Mouse (Mus musculus) erythroid progenitor cell, adult 5-6 weeks (primary cell): ENCODE data around the gene Ccdc103. TPM values are rescaled to one million over a fixed set of nuclear protein-coding genes. Genes with fewer than 3 reads are reported as not detected.

Source experiments
- ATAC-seq: replicated peaks from 2 replicates; pipeline ENCODE4 v1.8.0; 2016; ENCODE audit warnings: moderate number of reproducible peaks, mild to moderate bottlenecking, moderate TSS enrichment, inconsistent platforms; ENCODE audit not compliant: poor library complexity, low FRiP score, severe bottlenecking
- total RNA-seq, 2 experiments: library from RNA; stranded (forward) in 1 of 2; stranded (reverse) in 1 of 2; fragments of 150-400 nt in 1 of 2; fragments of 186-747, 209-891 nt in 1 of 2; gene quantifications; 2 replicates each; pipeline versions ENCODE4 v1.2.3 to v1.2.4; 2015 to 2017; ENCODE audit warnings: low replicate concordance in 2 of 2

The Ccdc103 gene
- total RNA-seq (2015; ENCODE audit: low replicate concordance) (not detected in 2 replicates), total RNA-seq (2017; ENCODE audit: low replicate concordance) (1.3 TPM in 1 of 2 replicates, not detected in the other)

GRCm38 (mm10) chr11:102880585-102881313 lies at the start of gene Ccdc103, which contains the start of gene Eftud2:
Ccdc103 (plus strand) TSS chr11:102881204.
Eftud2 (minus strand) TSS chr11:102880985.
- ATAC-seq: peak; percentile 87

- no peak for ATAC-seq
These were observed 48.2 kb upstream of the Ccdc103 start for GRCm38 (mm10) chr11:102832700-102833297.

- no peak for ATAC-seq
These were observed 46.8 kb upstream of the Ccdc103 start for GRCm38 (mm10) chr11:102834219-102834618.

- no peak for ATAC-seq
These were observed 45.5 kb upstream of the Ccdc103 start, which contains the start of gene Higd1b for GRCm38 (mm10) chr11:102835549-102835948. Higd1b (plus strand) TSS chr11:102835849.

- ATAC-seq: no peak
These were observed 44.9 kb upstream of the Ccdc103 start for GRCm38 (mm10) chr11:102836146-102836545.

- ATAC-seq: no peak
These were observed 43.6 kb upstream of the Ccdc103 start for GRCm38 (mm10) chr11:102837385-102837784.

- ATAC-seq: no peak
These were observed 42.9 kb upstream of the Ccdc103 start for GRCm38 (mm10) chr11:102838126-102838525.

- no peak for ATAC-seq
These were observed 42.3 kb upstream of the Ccdc103 start for GRCm38 (mm10) chr11:102838616-102839150.

- no peak for ATAC-seq
These were observed 35.1 kb upstream of the Ccdc103 start for GRCm38 (mm10) chr11:102845926-102846325.

- no peak for ATAC-seq
These were observed 29.1 kb upstream of the Ccdc103 start for GRCm38 (mm10) chr11:102851883-102852282.

GRCm38 (mm10) chr11:102853760-102854159 lies 27.2 kb upstream of the Ccdc103 start:
- ATAC-seq: peak; percentile 66; the same call in 1 of the 2 replicates

GRCm38 (mm10) chr11:102855941-102856340 lies 25.1 kb upstream of the Ccdc103 start:
- no peak for ATAC-seq

- no peak for ATAC-seq
These were observed 22.1 kb upstream of the Ccdc103 start for GRCm38 (mm10) chr11:102858951-102859350.

GRCm38 (mm10) chr11:102859933-102860332 lies 21.1 kb upstream of the Ccdc103 start:
- ATAC-seq: no peak

- peak; percentile 55; the same call in 1 of the 2 replicates for ATAC-seq
These were observed 16.7 kb upstream of the Ccdc103 start for GRCm38 (mm10) chr11:102864272-102864671.

GRCm38 (mm10) chr11:102874801-102875334 lies 6.1 kb upstream of the Ccdc103 start:
- no peak for ATAC-seq

- ATAC-seq: no peak
These were observed 1.4 kb upstream of the Ccdc103 start for GRCm38 (mm10) chr11:102879558-102879957.

- ATAC-seq: peak; percentile 54
These were observed 552 bp downstream of the Ccdc103 start for GRCm38 (mm10) chr11:102881314-102882198.

- no peak for ATAC-seq
These were observed 3.7 kb downstream of the Ccdc103 start, which contains the start of gene Fam187a for GRCm38 (mm10) chr11:102884616-102885219. Fam187a (plus strand) TSS chr11:102885169.
